Mouse (Mus musculus): ENCODE data around the gene Ahdc1.

Gene Ahdc1

GRCm38 (mm10) chr4:133052995-133053572 is 42.0 kb downstream of the Ahdc1 start:
- in situ Hi-C loops (cut with MboI, MseI): no loop called here

DNA sequence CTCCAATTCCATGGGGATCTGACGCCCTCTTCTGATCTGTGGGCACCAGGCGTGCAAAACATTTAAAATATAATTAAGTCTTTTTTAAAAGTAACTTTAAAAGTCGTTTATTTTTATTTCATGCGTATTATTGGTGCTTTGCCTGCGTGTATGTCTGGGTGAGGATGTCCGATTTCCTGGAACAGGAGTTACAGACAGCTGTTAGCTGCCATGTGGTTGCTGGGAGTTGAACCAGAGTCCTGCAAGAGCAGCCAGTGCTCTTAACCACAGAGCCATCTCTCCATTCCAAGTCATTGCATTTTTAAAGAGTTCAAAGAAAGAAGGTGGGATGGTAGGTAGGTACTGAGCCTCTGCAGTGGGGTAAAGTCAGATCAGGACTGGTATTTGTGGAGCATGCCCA is 43.5 kb downstream of the Ahdc1 start:
- in situ Hi-C loops (cut with MboI, MseI): no loop called here

GRCm38 (mm10) chr4:133055163-133055951 is 44.3 kb downstream of the Ahdc1 start:
- in situ Hi-C loops (cut with MboI, MseI): no loop called here

GRCm38 (mm10) chr4:133056069-133056890 is 45.2 kb downstream of the Ahdc1 start:
- in situ Hi-C loops (cut with MboI, MseI): no loop called here

DNA sequence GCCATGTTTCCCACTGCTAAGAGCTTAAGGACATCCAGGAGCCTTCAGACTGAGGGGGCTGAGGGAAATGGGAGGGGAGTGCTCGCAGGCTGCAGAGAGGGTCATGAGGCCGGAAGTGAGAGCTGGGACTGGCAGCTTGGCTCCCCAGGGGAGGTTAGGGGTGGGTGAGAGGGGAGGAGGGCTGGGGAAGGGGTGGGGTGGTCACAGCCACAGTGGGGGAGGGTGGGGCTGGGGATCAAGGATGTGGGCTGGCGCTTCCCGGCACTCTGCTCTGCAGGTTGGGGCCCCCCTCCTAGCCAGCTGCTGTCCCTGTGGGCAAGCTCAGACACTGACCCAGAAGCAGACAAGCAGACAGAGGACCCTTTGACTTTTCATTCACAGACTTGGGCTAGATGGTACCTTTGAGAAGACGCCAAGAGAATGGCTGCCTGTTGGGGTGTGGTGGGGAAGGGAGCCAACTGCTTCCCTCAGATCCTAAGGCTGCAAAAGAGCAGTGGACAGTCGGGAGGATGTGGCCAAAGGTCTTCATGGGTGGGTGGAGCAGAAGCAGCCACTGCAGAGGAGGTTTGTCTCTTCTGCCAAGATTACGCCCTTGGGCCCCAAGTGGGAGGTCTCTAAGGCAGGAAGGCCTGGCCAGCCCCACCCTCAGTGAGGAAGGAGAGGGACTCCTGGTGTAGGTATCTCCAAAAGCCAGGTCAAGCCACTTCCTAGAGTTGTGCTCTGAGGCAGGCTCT is 46.5 kb downstream of the Ahdc1 start:
- in situ Hi-C loops (cut with MboI, MseI): no loop called here

- in situ Hi-C loops (cut with MboI, MseI): no loop called here
These were observed 47.0 kb downstream of the Ahdc1 start for GRCm38 (mm10) chr4:133058123-133058453.

GRCm38 (mm10) chr4:133058513-133059480 is 47.7 kb downstream of the Ahdc1 start:
- in situ Hi-C loops (cut with MboI, MseI): no loop called here

DNA sequence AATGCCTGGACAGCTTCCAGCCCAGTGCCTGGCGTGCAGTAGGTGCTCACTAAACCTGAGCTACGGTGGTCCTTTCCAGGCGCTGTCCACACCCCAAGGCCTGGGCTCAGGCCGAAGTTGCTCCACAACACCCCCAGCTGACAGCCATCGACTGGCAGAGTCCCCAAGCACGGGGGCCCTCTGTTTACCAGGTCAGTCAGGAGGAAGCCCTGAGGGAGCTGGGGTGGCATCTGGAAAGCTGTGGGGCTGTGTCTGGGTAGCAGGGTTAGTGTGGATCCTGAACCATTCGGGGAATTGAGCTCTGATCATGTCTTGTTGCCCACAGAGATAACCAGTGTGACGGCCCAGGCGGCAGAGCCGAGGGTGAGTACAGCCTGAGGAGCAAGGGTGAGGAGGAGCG is 49.6 kb downstream of the Ahdc1 start:
- in situ Hi-C loops (cut with MboI, MseI): no loop called here

DNA sequence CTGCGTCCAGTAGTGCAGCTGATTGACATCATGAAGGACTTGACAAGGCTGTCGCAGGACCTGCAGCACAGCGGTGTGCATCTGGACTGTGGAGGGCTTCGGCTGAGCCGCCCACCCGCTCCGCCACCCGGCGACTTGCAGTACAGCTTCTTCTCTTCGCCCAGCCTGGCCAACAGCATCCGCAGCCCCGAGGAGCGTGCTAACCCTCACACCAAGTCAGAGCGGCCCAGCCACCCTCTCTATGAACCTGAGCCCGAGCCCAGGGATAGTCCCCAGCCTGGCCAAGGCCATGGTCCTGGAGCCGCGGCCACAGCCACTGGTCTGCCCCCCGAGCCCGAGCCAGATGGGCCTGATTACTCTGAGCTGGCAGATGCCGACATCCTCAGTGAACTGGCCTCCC is 50.7 kb downstream of the Ahdc1 start:
- in situ Hi-C loops (cut with MboI, MseI): no loop called here

GRCm38 (mm10) chr4:133062286-133062685 is 51.2 kb downstream of the Ahdc1 start:
- in situ Hi-C loops (cut with MboI, MseI): no loop called here

GRCm38 (mm10) chr4:133063203-133063602 is 52.1 kb downstream of the Ahdc1 start:
- in situ Hi-C loops (cut with MboI, MseI): no loop called here

GRCm38 (mm10) chr4:133063799-133064198 is 52.7 kb downstream of the Ahdc1 start:
- in situ Hi-C loops (cut with MboI, MseI): no loop called here

GRCm38 (mm10) chr4:133064791-133065190 is 53.7 kb downstream of the Ahdc1 start:
- in situ Hi-C loops (cut with MboI, MseI): no loop called here

- in situ Hi-C loops (cut with MboI, MseI): no loop called here
These were observed 54.9 kb downstream of the Ahdc1 start for GRCm38 (mm10) chr4:133065894-133066386.

GRCm38 (mm10) chr4:133068400-133069138 is 57.5 kb downstream of the Ahdc1 start:
- in situ Hi-C loops (cut with MboI, MseI): no loop called here

- in situ Hi-C loops (cut with MboI, MseI): no loop called here
These were observed 59.3 kb downstream of the Ahdc1 start for GRCm38 (mm10) chr4:133070388-133070787.

DNA sequence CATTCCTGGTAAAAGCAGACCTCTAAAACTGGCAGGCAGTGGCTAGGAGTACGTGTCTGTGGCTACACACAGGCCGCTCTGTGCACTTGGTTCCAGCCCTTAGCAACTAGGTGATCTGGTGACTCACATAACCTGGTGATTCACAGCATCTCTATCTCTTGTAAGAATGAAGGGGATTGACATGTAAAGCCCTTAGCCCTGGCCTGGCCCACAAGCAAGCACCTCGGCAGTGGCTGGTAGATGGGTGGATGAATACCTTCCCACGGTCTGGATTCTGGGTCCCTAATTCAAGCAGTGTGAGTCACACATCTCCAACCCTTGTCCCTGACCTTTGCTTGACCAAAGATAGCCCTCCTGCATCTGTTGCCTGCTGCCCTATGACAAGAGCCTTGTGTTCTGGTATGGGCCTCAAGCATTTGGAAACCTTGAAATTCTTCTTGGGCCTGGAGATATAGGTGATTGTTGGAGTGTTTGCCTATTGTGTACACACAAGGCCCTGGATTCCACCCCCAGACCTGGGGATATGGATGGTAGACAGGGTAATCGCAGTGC is 59.8 kb downstream of the Ahdc1 start:
- in situ Hi-C loops (cut with MboI, MseI): no loop called here

GRCm38 (mm10) chr4:133073192-133073591 is 62.1 kb downstream of the Ahdc1 start:
- in situ Hi-C loops (cut with MboI, MseI): no loop called here

GRCm38 (mm10) chr4:133074070-133074819 is 63.2 kb downstream of the Ahdc1 start:
- in situ Hi-C loops (cut with MboI, MseI): no loop called here

All from T-helper 2 cell (primary cell).